Mouse (Mus musculus): ENCODE data around the gene Vmn1r86. TPM values are rescaled to one million over a fixed set of nuclear protein-coding genes. Genes with fewer than 3 reads are reported as not detected.
"Not testable (repeated sequence)": the region's sequence is repeated elsewhere in the genome, so short reads cannot be mapped to it uniquely, and the experiment has no call there.

Vmn1r86 gene
- polyA plus RNA-seq (2014; fragmentation: Nextera tagmentation; extraction: Ambion mirVana), result not detected in 2 replicates

DNA sequence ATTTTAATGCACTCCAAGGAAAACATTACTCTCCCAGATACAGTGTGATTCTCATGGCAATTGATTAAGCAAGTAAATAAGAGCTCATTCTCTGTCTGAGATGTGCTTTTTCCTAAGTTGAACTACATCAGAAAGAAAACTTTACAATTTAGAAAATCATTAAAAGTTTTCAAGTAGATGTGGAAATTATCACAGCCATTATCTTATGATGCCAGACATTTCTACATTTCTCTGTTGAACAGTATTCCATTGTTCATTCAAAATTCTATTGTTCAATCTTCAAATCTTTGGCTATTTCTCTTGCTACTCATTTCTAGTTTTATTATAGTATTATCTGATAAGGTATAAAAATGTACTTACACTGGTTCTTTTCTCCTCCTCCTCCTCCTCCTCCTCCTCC, at the start of gene Vmn1r86:
Gene Vmn1r86, minus strand, starts transcription at position 101 of the 400 bp plus-strand sequence.
- DNase-seq (ENCODE audit: low spot score), result no peak
- Histone ChIP-seq H3K9me3 (ENCODE audit: control insufficient read depth, low read length) (no peaks in the 10 kb centered on the region), H3K27ac (ENCODE audit: low read depth, low read length) (no peak within 1 kb of the TSS), H3K4me3 (ENCODE audit: low read depth, low read length) (no peak within 1 kb of the TSS), H3K27me3 (ENCODE audit: control insufficient read depth, insufficient read depth, low read length) (no peaks in the 10 kb centered on the region), H3K4me1 (replicated peaks; ENCODE audit: control insufficient read depth, insufficient read depth, low read length) (no peaks in the 10 kb centered on the region), H3K4me2 (replicated peaks; ENCODE audit: low read depth, low read length) (no peak within 1 kb of the TSS), H3K36me3 (ENCODE audit: control insufficient read depth, insufficient read depth, low read length) (no peaks in the 10 kb centered on the region), H3K9ac (ENCODE audit: low read depth, low read length) (no peak within 1 kb of the TSS)
- ATAC-seq (ENCODE audit: low FRiP score), result no peak

- no peaks in the 10 kb centered on the region for H3K27me3 ChIP-seq (ENCODE audit: control insufficient read depth, insufficient read depth, low read length)
- no peak within 1 kb of the TSS for H3K27ac ChIP-seq (ENCODE audit: low read depth, low read length)
- H3K36me3 ChIP-seq (ENCODE audit: control insufficient read depth, insufficient read depth, low read length), result no peaks in the 10 kb centered on the region
- no peak for DNase-seq (ENCODE audit: low spot score)
- no peak for ATAC-seq (ENCODE audit: low FRiP score)
- H3K4me1 ChIP-seq (replicated peaks; ENCODE audit: control insufficient read depth, insufficient read depth, low read length), result no peaks in the 10 kb centered on the region
- no peak within 1 kb of the TSS for H3K9ac ChIP-seq (ENCODE audit: low read depth, low read length)
- H3K4me2 ChIP-seq (replicated peaks; ENCODE audit: low read depth, low read length), result no peak within 1 kb of the TSS
- no peaks in the 10 kb centered on the region for H3K9me3 ChIP-seq (ENCODE audit: control insufficient read depth, low read length)
- no peak within 1 kb of the TSS for H3K4me3 ChIP-seq (ENCODE audit: low read depth, low read length)
Measured at GRCm38 (mm10) chr7:13159268-13159667, 39.6 kb upstream of the Vmn1r86 start, which contains the start of gene Vmn1r88. Gene Vmn1r88, plus strand, starts transcription at chr7:13159568.

GRCm38 (mm10) chr7:13140057-13140456, 20.3 kb upstream of the Vmn1r86 start, which contains the start of gene Vmn1r87:
Gene Vmn1r87, minus strand, starts transcription at chr7:13140157.
- Histone ChIP-seq H3K9ac (ENCODE audit: low read depth, low read length) (no peak within 1 kb of the TSS), H3K36me3 (ENCODE audit: control insufficient read depth, insufficient read depth, low read length) (no peaks in the 10 kb centered on the region), H3K4me1 (replicated peaks; ENCODE audit: control insufficient read depth, insufficient read depth, low read length) (no peaks in the 10 kb centered on the region), H3K27me3 (ENCODE audit: control insufficient read depth, insufficient read depth, low read length) (no peaks in the 10 kb centered on the region), H3K4me2 (replicated peaks; ENCODE audit: low read depth, low read length) (no peak within 1 kb of the TSS), H3K9me3 (ENCODE audit: control insufficient read depth, low read length) (no peaks in the 10 kb centered on the region), H3K27ac (ENCODE audit: low read depth, low read length) (no peak within 1 kb of the TSS), H3K4me3 (ENCODE audit: low read depth, low read length) (no peak within 1 kb of the TSS)
- no peak for ATAC-seq (ENCODE audit: low FRiP score)
- 86% methylated on average over 1 of the region's 1 CpGs for WGBS
- no peak for DNase-seq (ENCODE audit: low spot score)

DNA sequence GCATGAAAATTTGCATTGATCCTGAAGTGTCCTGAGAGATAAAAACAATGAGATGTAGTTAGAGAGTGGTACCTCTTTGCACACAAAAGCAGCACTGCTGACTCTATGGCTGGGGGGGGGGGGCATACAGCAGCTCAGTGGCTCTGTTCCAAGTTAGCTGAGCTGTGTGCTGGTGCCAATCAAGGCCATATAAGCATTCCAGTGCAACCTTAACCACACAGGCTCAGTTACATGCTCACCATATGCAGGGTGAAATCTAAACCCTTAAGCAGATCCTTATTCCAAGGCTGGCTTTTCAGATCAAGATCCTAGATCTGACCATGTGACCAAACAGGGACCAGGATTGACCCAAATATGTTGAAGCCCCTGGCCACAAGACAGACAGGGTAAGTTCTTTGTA, 17.6 kb upstream of the Vmn1r86 start:
- Histone ChIP-seq H3K4me2 (replicated peaks; ENCODE audit: low read depth, low read length) (no peak overlapping the region), H3K9ac (ENCODE audit: low read depth, low read length) (no peak overlapping the region), H3K27ac (ENCODE audit: low read depth, low read length) (no peak overlapping the region), H3K27me3 (ENCODE audit: control insufficient read depth, insufficient read depth, low read length) (no peaks in the 10 kb centered on the region), H3K9me3 (ENCODE audit: control insufficient read depth, low read length) (no peaks in the 10 kb centered on the region), H3K4me3 (ENCODE audit: low read depth, low read length) (no peak overlapping the region), H3K36me3 (ENCODE audit: control insufficient read depth, insufficient read depth, low read length) (no peaks in the 10 kb centered on the region), H3K4me1 (replicated peaks; ENCODE audit: control insufficient read depth, insufficient read depth, low read length) (no peaks in the 10 kb centered on the region)
- ATAC-seq (ENCODE audit: low FRiP score) (no peak), DNase-seq (ENCODE audit: low spot score) (no peak)

DNA sequence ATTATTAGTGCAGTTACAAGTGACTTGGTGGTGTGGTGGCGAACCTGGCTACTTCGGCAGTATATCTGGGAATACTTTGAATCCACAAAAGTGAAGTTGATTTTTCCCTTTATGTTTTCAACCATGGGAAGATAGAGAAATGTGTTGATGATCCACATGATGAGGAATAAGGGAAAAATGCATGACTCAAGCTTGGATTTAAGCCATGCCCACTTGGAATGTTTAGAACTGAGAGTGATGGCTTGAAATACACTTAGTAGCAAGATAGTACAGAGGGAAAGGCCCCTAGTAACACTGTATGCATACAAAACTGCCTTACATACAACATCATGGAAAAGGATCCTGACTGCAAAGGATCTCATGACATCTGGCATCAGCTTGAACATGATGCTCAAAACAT, 12.1 kb upstream of the Vmn1r86 start:
- no peak for ATAC-seq (ENCODE audit: low FRiP score)

DNA sequence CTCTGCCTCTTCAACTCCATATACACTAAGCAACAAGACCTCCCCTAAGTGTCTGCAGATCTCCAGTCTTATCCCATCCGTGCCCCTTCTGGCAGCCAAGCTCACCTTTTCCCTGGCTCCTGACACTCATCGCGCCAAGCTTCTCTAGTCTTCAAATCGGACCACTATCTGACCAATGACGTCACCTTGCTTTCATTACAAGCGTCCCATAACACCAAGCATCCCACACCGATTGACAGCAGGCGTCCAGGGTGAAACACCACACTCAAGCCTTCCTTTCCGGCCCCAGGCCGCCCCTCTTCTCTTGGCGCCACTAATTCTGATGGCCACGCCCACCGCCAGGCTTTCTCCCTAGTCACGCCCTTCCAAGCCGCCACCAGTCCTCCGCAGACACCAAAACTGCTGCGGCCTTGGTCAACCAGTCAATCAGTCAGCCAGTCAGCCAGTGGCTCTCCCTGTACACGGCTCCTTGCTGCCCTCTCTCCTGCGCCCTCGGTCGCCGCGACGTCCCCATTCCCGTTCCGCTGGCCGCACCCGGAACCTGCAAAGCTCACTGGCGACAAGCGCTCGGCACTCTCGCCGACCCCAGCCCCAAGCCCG, 3.9 kb upstream of the Vmn1r86 start:
- not testable (repeated sequence) for H3K27ac ChIP-seq (ENCODE audit: low read depth, low read length); H3K9me3 ChIP-seq (ENCODE audit: control insufficient read depth, low read length); H3K27me3 ChIP-seq (ENCODE audit: control insufficient read depth, insufficient read depth, low read length); H3K9ac ChIP-seq (ENCODE audit: low read depth, low read length); H3K4me1 ChIP-seq (replicated peaks; ENCODE audit: control insufficient read depth, insufficient read depth, low read length); H3K36me3 ChIP-seq (ENCODE audit: control insufficient read depth, insufficient read depth, low read length)
- H3K4me3 ChIP-seq (ENCODE audit: low read depth, low read length), result peak overlapping the region; percentile 19
- H3K4me2 ChIP-seq (replicated peaks; ENCODE audit: low read depth, low read length), result peak overlapping the region; percentile 31
- ATAC-seq (ENCODE audit: low FRiP score) (peak; percentile 95), DNase-seq (ENCODE audit: low spot score) (peak; percentile 0)
- WGBS, result 3% methylated on average over 12 of the region's 34 CpGs

More for the DNA sequence above, 12.1 kb upstream of the Vmn1r86 start:
- H3K4me1 ChIP-seq (replicated peaks; ENCODE audit: control insufficient read depth, insufficient read depth, low read length), result no peaks in the 10 kb centered on the region
- WGBS, result 88% methylated on average over 2 of the region's 2 CpGs
- H3K36me3 ChIP-seq (ENCODE audit: control insufficient read depth, insufficient read depth, low read length), result no peaks in the 10 kb centered on the region
- H3K27me3 ChIP-seq (ENCODE audit: control insufficient read depth, insufficient read depth, low read length), result no peaks in the 10 kb centered on the region
- H3K9ac ChIP-seq (ENCODE audit: low read depth, low read length), result no peak overlapping the region
- no peak overlapping the region for H3K4me2 ChIP-seq (replicated peaks; ENCODE audit: low read depth, low read length)
- no peaks in the 10 kb centered on the region for H3K9me3 ChIP-seq (ENCODE audit: control insufficient read depth, low read length)
- no peak overlapping the region for H3K27ac ChIP-seq (ENCODE audit: low read depth, low read length)
- no peak overlapping the region for H3K4me3 ChIP-seq (ENCODE audit: low read depth, low read length)
- DNase-seq (ENCODE audit: low spot score), result no peak

- Histone ChIP-seq H3K9me3 (ENCODE audit: control insufficient read depth, low read length) (no peaks in the 10 kb centered on the region), H3K27ac (ENCODE audit: low read depth, low read length) (no peak within 1 kb of the TSS), H3K9ac (ENCODE audit: low read depth, low read length) (no peak within 1 kb of the TSS), H3K4me1 (replicated peaks; ENCODE audit: control insufficient read depth, insufficient read depth, low read length) (no peaks in the 10 kb centered on the region), H3K27me3 (ENCODE audit: control insufficient read depth, insufficient read depth, low read length) (no peaks in the 10 kb centered on the region), H3K4me2 (replicated peaks; ENCODE audit: low read depth, low read length) (no peak within 1 kb of the TSS), H3K36me3 (ENCODE audit: control insufficient read depth, insufficient read depth, low read length) (no peaks in the 10 kb centered on the region), H3K4me3 (ENCODE audit: low read depth, low read length) (no peak within 1 kb of the TSS)
- DNase-seq (ENCODE audit: low spot score) (no peak), ATAC-seq (ENCODE audit: low FRiP score) (no peak)
- 64% methylated on average over 3 of the region's 3 CpGs for WGBS
Measured at GRCm38 (mm10) chr7:13095073-13095472, 24.6 kb downstream of the Vmn1r86 start, which contains the start of gene Vmn1r85. Gene Vmn1r85, minus strand, starts transcription at chr7:13095173.

- Histone ChIP-seq H3K36me3 (ENCODE audit: control insufficient read depth, insufficient read depth, low read length) (no peaks in the 10 kb centered on the region), H3K4me1 (replicated peaks; ENCODE audit: control insufficient read depth, insufficient read depth, low read length) (no peaks in the 10 kb centered on the region), H3K4me2 (replicated peaks; ENCODE audit: low read depth, low read length) (no peak overlapping the region), H3K4me3 (ENCODE audit: low read depth, low read length) (no peak overlapping the region), H3K9ac (ENCODE audit: low read depth, low read length) (no peak overlapping the region), H3K27me3 (ENCODE audit: control insufficient read depth, insufficient read depth, low read length) (no peaks in the 10 kb centered on the region), H3K27ac (ENCODE audit: low read depth, low read length) (no peak overlapping the region), H3K9me3 (ENCODE audit: control insufficient read depth, low read length) (no peaks in the 10 kb centered on the region)
- no peak for ATAC-seq (ENCODE audit: low FRiP score)
- no peak for DNase-seq (ENCODE audit: low spot score)
- WGBS, result 56% methylated on average over 5 of the region's 5 CpGs
Measured at GRCm38 (mm10) chr7:13072293-13072692, 47.4 kb downstream of the Vmn1r86 start.

DNA sequence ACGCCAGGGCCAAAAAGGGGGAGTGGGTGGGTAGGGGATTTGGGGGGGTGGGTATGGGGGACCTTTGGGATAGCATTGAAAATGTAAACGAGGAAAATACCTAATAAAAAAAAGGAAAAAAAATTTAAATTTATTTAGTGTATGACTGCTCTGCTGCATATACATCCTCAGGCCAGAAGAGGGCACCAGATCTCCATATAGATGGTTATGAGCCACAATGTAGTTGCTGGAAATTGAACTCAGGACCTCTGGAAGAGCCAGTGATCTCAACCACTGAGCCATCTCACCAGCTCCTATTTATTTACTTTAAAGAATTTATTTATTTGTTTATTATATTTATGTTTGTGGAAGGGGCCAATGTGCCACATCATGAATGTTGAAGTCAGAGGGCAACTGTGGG, 56.3 kb downstream of the Vmn1r86 start:
- H3K9ac ChIP-seq (ENCODE audit: low read depth, low read length); H3K9me3 ChIP-seq (ENCODE audit: control insufficient read depth, low read length); H3K4me1 ChIP-seq (replicated peaks; ENCODE audit: control insufficient read depth, insufficient read depth, low read length); H3K36me3 ChIP-seq (ENCODE audit: control insufficient read depth, insufficient read depth, low read length); H3K27ac ChIP-seq (ENCODE audit: low read depth, low read length); H3K27me3 ChIP-seq (ENCODE audit: control insufficient read depth, insufficient read depth, low read length); H3K4me2 ChIP-seq (replicated peaks; ENCODE audit: low read depth, low read length); H3K4me3 ChIP-seq (ENCODE audit: low read depth, low read length): not testable (repeated sequence)
- DNase-seq (ENCODE audit: low spot score) (peak; percentile 17), ATAC-seq (ENCODE audit: low FRiP score) (0 out of 2 replicates have a peak, but pooled peaks have one; percentile 19)
- WGBS, result 24% methylated on average over 1 of the region's 2 CpGs

Measured in hindbrain, embryonic 11.5 days (tissue).